Mouse (Mus musculus) layer of hippocampus, postnatal 36 days (tissue): ENCODE measurements around the gene Mvp. TPM values are rescaled to one million over a fixed set of nuclear protein-coding genes. Genes with fewer than 3 reads are reported as not detected.

ENCODE experiments used
- DNase-seq, 2 experiments: peaks; one replicate each; pipeline ENCODE4 v3.0.0; 2022
- total RNA-seq, 2 experiments: library from RNA; stranded (reverse); gene quantifications; 2 replicates each; pipeline ENCODE4 v1.2.3; 2021

Gene Mvp
- total RNA-seq = 1 to 10 TPM; 7.2 to 8.4 TPM

GRCm38 (mm10) chr7:127014320-127014719, at the start of gene Mvp:
Gene Mvp, minus strand, starts transcription at chr7:127014621.
- no peak for DNase-seq

GRCm38 (mm10) chr7:127055026-127055585, 40.7 kb upstream of the Mvp start:
- no peak for DNase-seq

- DNase-seq = peak; percentile 85
Observed at GRCm38 (mm10) chr7:127041851-127042672, 27.6 kb upstream of the Mvp start, which contains the start of gene Kif22. Gene Kif22, minus strand, starts transcription at chr7:127042471.

GRCm38 (mm10) chr7:127031244-127031643, 16.8 kb upstream of the Mvp start:
- DNase-seq = no peak

GRCm38 (mm10) chr7:127030172-127030571, 15.8 kb upstream of the Mvp start:
- no peak for DNase-seq

GRCm38 (mm10) chr7:127027885-127028284, 13.5 kb upstream of the Mvp start:
- DNase-seq = no peak

GRCm38 (mm10) chr7:127026984-127027726, 12.7 kb upstream of the Mvp start, which contains the start of gene Maz:
Gene Maz, minus strand, starts transcription at chr7:127027037.
- DNase-seq = peak; percentile 99

- no peak for DNase-seq
Observed at GRCm38 (mm10) chr7:127026616-127026983, 12.2 kb upstream of the Mvp start.

GRCm38 (mm10) chr7:127026161-127026600, 11.8 kb upstream of the Mvp start:
- peak in 1 of 2 experiments; percentile 57 for DNase-seq

- DNase-seq = no peak
Observed at GRCm38 (mm10) chr7:127025556-127026160, 11.2 kb upstream of the Mvp start.

GRCm38 (mm10) chr7:127024755-127025555, 10.5 kb upstream of the Mvp start:
- peak; percentile 73 to 82 for DNase-seq

- no peak for DNase-seq
Observed at GRCm38 (mm10) chr7:127023896-127024690, 9.7 kb upstream of the Mvp start.

- DNase-seq = no peak
Observed at GRCm38 (mm10) chr7:127023272-127023691, 8.9 kb upstream of the Mvp start.

- no peak for DNase-seq
Observed at GRCm38 (mm10) chr7:127022528-127023271, 8.3 kb upstream of the Mvp start.

GRCm38 (mm10) chr7:127021563-127022527, 7.4 kb upstream of the Mvp start:
- no peak for DNase-seq

- peak in 1 of 2 experiments; percentile 60 for DNase-seq
Observed at GRCm38 (mm10) chr7:127020901-127021562, 6.6 kb upstream of the Mvp start, which contains the start of the genes Gm42742 and Prrt2. Gene Gm42742, minus strand, starts transcription at chr7:127021097. Gene Prrt2, minus strand, starts transcription at chr7:127021211.

GRCm38 (mm10) chr7:127020491-127020890, 6.1 kb upstream of the Mvp start:
- no peak for DNase-seq

GRCm38 (mm10) chr7:127020031-127020430, 5.6 kb upstream of the Mvp start:
- no peak for DNase-seq
